Mouse (Mus musculus) intestine, embryonic 15.5 days (tissue): ENCODE data around the gene Rcc1. TPM values are rescaled to one million over a fixed set of nuclear protein-coding genes. Genes with fewer than 3 reads are reported as not detected.

Experiments
- ATAC-seq: fragments of 200-750 bp; cut with Nextera tagmentation; 2 replicates; pipeline ENCODE4 v1.8.0; 2017; ENCODE audit warnings: moderate TSS enrichment, moderate library complexity
- H3K27ac ChIP-seq: fragments of 300-500 bp; sonication (generic); 2 replicates; pipeline ENCODE4 v1.5.1; 2015; ENCODE audit warnings: mild to moderate bottlenecking, inconsistent platforms
- H3K27me3 ChIP-seq: fragments of 300-500 bp; sonication (generic); replicated peaks from 2 replicates; pipeline ENCODE4 v1.6.1; 2015; ENCODE audit warnings: inconsistent platforms
- H3K36me3 ChIP-seq: fragments of 300-500 bp; sonication (generic); 2 replicates; pipeline ENCODE4 v1.6.1; 2015; ENCODE audit warnings: inconsistent platforms
- H3K4me1 ChIP-seq: fragments of 300-500 bp; sonication (generic); replicated peaks from 2 replicates; pipeline ENCODE4 v1.6.1; 2015; ENCODE audit warnings: inconsistent platforms
- H3K4me2 ChIP-seq: fragments of 300-500 bp; sonication (generic); replicated peaks from 2 replicates; pipeline ENCODE4 v1.6.1; 2015; ENCODE audit warnings: mild to moderate bottlenecking, inconsistent platforms
- H3K4me3 ChIP-seq: fragments of 300-500 bp; sonication (generic); replicated peaks from 2 replicates; pipeline ENCODE4 v1.5.1; 2015; ENCODE audit warnings: inconsistent platforms
- H3K9ac ChIP-seq: fragments of 300-500 bp; sonication (generic); 2 replicates; pipeline ENCODE4 v1.6.1; 2015; ENCODE audit warnings: inconsistent platforms
- H3K9me3 ChIP-seq: fragments of 300-500 bp; sonication (generic); 2 replicates; pipeline ENCODE4 v1.6.1; 2016; ENCODE audit warnings: inconsistent platforms
- WGBS: fragments of 180-500 bp; shearing (Covaris S2); methylation state at CpG from one replicate; pipeline ENCODE4 v1.1.7; 2015; 5-methylcytosine and 5-hydroxymethylcytosine counted together
- polyA plus RNA-seq: library from polyadenylated mRNA; unstranded; fragments of >200 nt; fragmentation: Nextera tagmentation; extraction: Ambion mirVana; gene quantifications from 2 replicates; pipeline ENCODE4 v1.2.1, GENCODE M21; 2015

Gene Rcc1
- polyA plus RNA-seq, 1 experiment from 2014 or later = 90.9 TPM

GRCm38 (mm10) chr4:132382296-132382695, 28.9 kb upstream of the Rcc1 start:
- no peak overlapping the region for H3K9ac ChIP-seq
- no peak overlapping the region for H3K4me2 ChIP-seq
- H3K4me1 ChIP-seq = 0 out of 2 replicates have a peak, but pooled peaks cover 3% of the 10 kb centered on the region
- WGBS = 86% methylated on average over 4 of the region's 4 CpGs
- no peaks in the 10 kb centered on the region for H3K27me3 ChIP-seq
- no peak for ATAC-seq
- no peak overlapping the region for H3K4me3 ChIP-seq
- no peak overlapping the region for H3K27ac ChIP-seq
- peaks cover 2% of the 10 kb centered on the region for H3K36me3 ChIP-seq
- no peaks in the 10 kb centered on the region for H3K9me3 ChIP-seq

DNA sequence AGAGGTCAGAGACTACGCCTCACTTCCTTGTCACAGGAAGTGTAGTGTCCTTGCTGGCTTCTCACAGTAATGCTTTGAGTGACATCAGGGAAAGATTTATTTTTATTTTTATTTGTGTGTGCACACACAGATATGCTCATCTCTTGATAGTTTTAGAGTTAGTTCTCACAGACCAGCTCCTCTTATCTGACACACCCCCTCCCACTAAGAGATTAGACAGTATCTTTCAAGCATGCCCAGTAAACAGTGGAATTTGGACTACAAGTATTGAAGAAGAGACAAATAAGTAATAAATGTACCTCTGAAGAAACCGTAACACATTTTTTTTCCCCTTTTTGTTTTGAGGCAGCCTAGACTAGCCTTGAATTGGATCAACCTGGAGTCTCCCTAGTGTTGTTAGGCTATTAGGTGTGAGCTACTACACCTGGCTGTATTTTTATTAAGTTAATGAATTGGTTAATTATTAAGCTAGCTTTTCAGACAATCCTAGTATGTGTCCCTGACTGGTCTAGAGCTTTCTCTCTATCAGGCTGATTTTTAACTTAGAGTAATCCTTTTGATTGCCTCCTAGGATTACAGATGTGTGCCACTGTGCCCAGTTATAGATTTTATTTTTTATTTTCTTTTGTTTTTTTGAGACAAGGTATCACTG, 27.7 kb upstream of the Rcc1 start:
- Histone ChIP-seq H3K9ac (no peak overlapping the region), H3K9me3 (no peaks in the 10 kb centered on the region), H3K27ac (no peak overlapping the region), H3K27me3 (no peaks in the 10 kb centered on the region), H3K4me3 (no peak overlapping the region), H3K4me2 (no peak overlapping the region), H3K4me1 (0 out of 2 replicates have a peak, but pooled peaks cover 1% of the 10 kb centered on the region), H3K36me3 (peaks cover 5% of the 10 kb centered on the region)
- ATAC-seq = peak; percentile 61; the same call in 1 of the 2 replicates
- WGBS = 81% methylated on average over 2 of the region's 2 CpGs

- no peaks in the 10 kb centered on the region for H3K27me3 ChIP-seq
- H3K4me1 ChIP-seq = no peaks in the 10 kb centered on the region
- no peak overlapping the region for H3K4me3 ChIP-seq
- no peak for ATAC-seq
- H3K36me3 ChIP-seq = peaks cover 31% of the 10 kb centered on the region
- WGBS = 94% methylated on average over 1 of the region's 1 CpGs
- H3K9me3 ChIP-seq = no peaks in the 10 kb centered on the region
- H3K4me2 ChIP-seq = no peak overlapping the region
- no peak overlapping the region for H3K9ac ChIP-seq
- no peak overlapping the region for H3K27ac ChIP-seq
Observed at GRCm38 (mm10) chr4:132373820-132374219, 20.4 kb upstream of the Rcc1 start.

- H3K9me3 ChIP-seq = no peaks in the 10 kb centered on the region
- H3K4me3 ChIP-seq = no peak overlapping the region
- 84% methylated on average over 8 of the region's 8 CpGs for WGBS
- H3K27me3 ChIP-seq = no peaks in the 10 kb centered on the region
- no peak overlapping the region for H3K4me2 ChIP-seq
- H3K27ac ChIP-seq = no peak overlapping the region
- peaks cover 23% of the 10 kb centered on the region for H3K36me3 ChIP-seq
- H3K9ac ChIP-seq = no peak overlapping the region
- no peaks in the 10 kb centered on the region for H3K4me1 ChIP-seq
- no peak for ATAC-seq
Observed at GRCm38 (mm10) chr4:132369953-132370750, 16.7 kb upstream of the Rcc1 start.

DNA sequence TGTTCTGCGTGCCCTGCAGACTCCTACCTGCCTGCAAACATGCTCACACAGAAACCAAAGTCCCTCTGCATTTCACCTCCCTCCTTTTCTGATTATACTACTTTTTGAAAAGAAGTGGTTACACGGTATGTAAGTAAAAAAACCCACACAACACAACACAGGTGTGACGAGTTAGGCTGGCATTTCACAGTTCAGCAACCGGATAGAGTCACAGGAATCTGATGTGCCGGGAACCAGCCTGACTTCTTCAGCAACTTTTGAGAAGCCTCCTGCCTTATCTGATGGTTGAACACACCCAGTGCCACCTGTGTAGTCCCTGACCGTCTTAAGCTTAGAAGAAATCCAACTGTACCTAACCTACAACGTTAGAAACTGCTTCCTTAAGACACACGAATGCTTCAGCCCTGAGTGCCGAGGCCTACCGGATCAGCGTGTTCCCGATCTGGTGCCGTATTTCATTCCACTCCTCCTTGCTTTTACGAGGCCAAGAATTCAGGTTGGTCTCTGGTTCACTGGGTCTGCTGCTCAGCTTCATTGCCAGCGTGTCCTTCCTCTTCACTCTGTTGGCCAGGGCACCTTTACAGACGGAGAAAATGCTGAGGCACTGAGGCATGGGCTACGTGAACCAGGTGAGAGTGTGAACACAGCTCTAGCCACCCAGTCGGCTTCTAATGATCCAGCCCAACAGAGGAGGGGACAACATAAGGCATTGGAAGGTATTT, 14.2 kb upstream of the Rcc1 start:
- peaks cover 28% of the 10 kb centered on the region for H3K36me3 ChIP-seq
- H3K4me1 ChIP-seq = no peaks in the 10 kb centered on the region
- H3K9me3 ChIP-seq = no peaks in the 10 kb centered on the region
- H3K4me3 ChIP-seq = no peak overlapping the region
- no peak overlapping the region for H3K4me2 ChIP-seq
- no peak overlapping the region for H3K9ac ChIP-seq
- 90% methylated on average over 18 of the region's 18 CpGs for WGBS
- no peak overlapping the region for H3K27ac ChIP-seq
- ATAC-seq = no peak
- H3K27me3 ChIP-seq = no peaks in the 10 kb centered on the region

GRCm38 (mm10) chr4:132365450-132366060, 12.2 kb upstream of the Rcc1 start:
- H3K36me3 ChIP-seq = peaks cover 26% of the 10 kb centered on the region
- H3K27me3 ChIP-seq = no peaks in the 10 kb centered on the region
- no peak overlapping the region for H3K4me3 ChIP-seq
- no peak overlapping the region for H3K9ac ChIP-seq
- H3K9me3 ChIP-seq = no peaks in the 10 kb centered on the region
- 0 out of 2 replicates have a peak overlapping the region, but pooled peaks have one; percentile 7 for H3K27ac ChIP-seq
- 77% methylated on average over 13 of the region's 13 CpGs for WGBS
- H3K4me2 ChIP-seq = no peak overlapping the region
- no peak for ATAC-seq
- H3K4me1 ChIP-seq = no peaks in the 10 kb centered on the region

GRCm38 (mm10) chr4:132363487-132363886, 10.1 kb upstream of the Rcc1 start:
- Histone ChIP-seq H3K27ac (no peak overlapping the region), H3K36me3 (peaks cover 22% of the 10 kb centered on the region), H3K4me3 (no peak overlapping the region), H3K27me3 (no peaks in the 10 kb centered on the region), H3K4me1 (no peaks in the 10 kb centered on the region), H3K9me3 (no peaks in the 10 kb centered on the region), H3K9ac (no peak overlapping the region), H3K4me2 (no peak overlapping the region)
- ATAC-seq = no peak
- WGBS = 97% methylated on average over 11 of the region's 11 CpGs

DNA sequence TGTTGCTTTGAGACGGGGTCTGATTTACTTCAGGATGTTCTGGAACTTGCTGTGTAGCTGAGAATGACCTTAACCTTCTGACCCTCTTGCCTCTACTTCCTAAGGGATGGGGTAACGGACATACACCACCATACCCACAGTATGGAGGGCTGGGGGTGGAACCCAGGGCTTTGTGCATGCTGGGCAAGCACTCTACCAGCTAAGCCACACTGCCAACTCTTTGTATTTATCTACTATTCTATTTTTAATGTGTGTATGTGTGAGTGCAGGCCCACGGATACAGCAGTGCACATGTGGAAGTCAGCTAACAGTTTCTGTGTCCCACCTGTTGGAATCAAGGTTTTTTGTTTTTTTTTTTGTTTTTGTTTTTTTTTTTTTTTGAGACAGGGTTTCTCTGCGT, 6.1 kb upstream of the Rcc1 start:
- ATAC-seq = no peak
- WGBS = 85% methylated on average over 4 of the region's 4 CpGs
- no peaks in the 10 kb centered on the region for H3K9me3 ChIP-seq
- no peak overlapping the region for H3K4me3 ChIP-seq
- no peaks in the 10 kb centered on the region for H3K27me3 ChIP-seq
- H3K4me2 ChIP-seq = no peak overlapping the region
- no peaks in the 10 kb centered on the region for H3K4me1 ChIP-seq
- H3K9ac ChIP-seq = no peak overlapping the region
- H3K27ac ChIP-seq = no peak overlapping the region
- H3K36me3 ChIP-seq = peaks cover 28% of the 10 kb centered on the region

GRCm38 (mm10) chr4:132356170-132356569, 2.8 kb upstream of the Rcc1 start:
- Histone ChIP-seq H3K36me3 (peaks cover 22% of the 10 kb centered on the region), H3K9me3 (no peaks in the 10 kb centered on the region), H3K4me3 (no peak overlapping the region), H3K27me3 (no peaks in the 10 kb centered on the region), H3K4me1 (peaks cover 8% of the 10 kb centered on the region), H3K27ac (no peak overlapping the region), H3K9ac (no peak overlapping the region), H3K4me2 (no peak overlapping the region)
- ATAC-seq = peak; percentile 70
- WGBS = 37% methylated on average over 12 of the region's 12 CpGs

GRCm38 (mm10) chr4:132355403-132355802, 2.0 kb upstream of the Rcc1 start:
- Histone ChIP-seq H3K4me1 (peaks cover 10% of the 10 kb centered on the region), H3K4me2 (no peak overlapping the region), H3K27ac (no peak overlapping the region), H3K9ac (no peak overlapping the region), H3K9me3 (no peaks in the 10 kb centered on the region), H3K36me3 (peaks cover 22% of the 10 kb centered on the region), H3K4me3 (no peak overlapping the region), H3K27me3 (no peaks in the 10 kb centered on the region)
- ATAC-seq = no peak
- WGBS = 80% methylated on average over 3 of the region's 3 CpGs

- WGBS = 91% methylated on average over 4 of the region's 4 CpGs
- no peaks in the 10 kb centered on the region for H3K9me3 ChIP-seq
- no peak overlapping the region for H3K27ac ChIP-seq
- peaks cover 10% of the 10 kb centered on the region for H3K4me1 ChIP-seq
- no peaks in the 10 kb centered on the region for H3K27me3 ChIP-seq
- H3K9ac ChIP-seq = no peak overlapping the region
- H3K4me2 ChIP-seq = no peak overlapping the region
- H3K4me3 ChIP-seq = no peak overlapping the region
- ATAC-seq = no peak
- peaks cover 16% of the 10 kb centered on the region for H3K36me3 ChIP-seq
Observed at GRCm38 (mm10) chr4:132354571-132354970, 1.2 kb upstream of the Rcc1 start.

DNA sequence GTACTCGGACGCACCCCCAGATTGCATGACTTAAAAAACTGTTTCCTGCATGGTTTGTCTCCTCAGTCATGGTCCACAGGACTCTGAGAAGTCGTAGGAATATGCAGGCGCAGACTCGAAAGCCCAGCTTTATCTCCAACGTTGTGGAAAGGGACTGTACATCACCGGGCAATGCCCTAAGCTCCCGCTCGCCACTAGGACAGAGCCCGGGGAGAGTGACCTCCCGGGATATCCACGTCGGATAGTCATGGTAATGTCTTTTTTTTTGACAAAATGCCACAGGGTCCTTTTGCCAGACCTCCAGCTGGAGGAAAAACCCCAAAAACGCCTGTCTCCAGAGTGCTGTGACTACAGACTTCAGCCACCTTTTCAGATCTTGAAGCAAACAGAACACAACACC, 666 bp downstream of the Rcc1 start:
- Histone ChIP-seq H3K36me3 (peaks cover 10% of the 10 kb centered on the region), H3K9me3 (no peaks in the 10 kb centered on the region), H3K27me3 (no peaks in the 10 kb centered on the region), H3K4me1 (peaks cover 10% of the 10 kb centered on the region), H3K4me2 (peak overlapping the region; percentile 62), H3K9ac (peak overlapping the region; percentile 89), H3K27ac (peak overlapping the region; percentile 95), H3K4me3 (peak overlapping the region; percentile 70)
- no peak for ATAC-seq
- under 1% methylated on average over 14 of the region's 14 CpGs for WGBS
